Mouse (Mus musculus) retina, embryonic 14.5 days (tissue): ENCODE measurements around the gene Etv3.
"Not testable (repeated sequence)": the region's sequence is repeated elsewhere in the genome, so short reads cannot be mapped to it uniquely, and the experiment has no call there.

Experiments
- DNase-seq: peaks from one replicate; pipeline ENCODE4 v3.0.0-alpha.2; 2015; ENCODE audit warnings: low spot score

Etv3 gene

DNA sequence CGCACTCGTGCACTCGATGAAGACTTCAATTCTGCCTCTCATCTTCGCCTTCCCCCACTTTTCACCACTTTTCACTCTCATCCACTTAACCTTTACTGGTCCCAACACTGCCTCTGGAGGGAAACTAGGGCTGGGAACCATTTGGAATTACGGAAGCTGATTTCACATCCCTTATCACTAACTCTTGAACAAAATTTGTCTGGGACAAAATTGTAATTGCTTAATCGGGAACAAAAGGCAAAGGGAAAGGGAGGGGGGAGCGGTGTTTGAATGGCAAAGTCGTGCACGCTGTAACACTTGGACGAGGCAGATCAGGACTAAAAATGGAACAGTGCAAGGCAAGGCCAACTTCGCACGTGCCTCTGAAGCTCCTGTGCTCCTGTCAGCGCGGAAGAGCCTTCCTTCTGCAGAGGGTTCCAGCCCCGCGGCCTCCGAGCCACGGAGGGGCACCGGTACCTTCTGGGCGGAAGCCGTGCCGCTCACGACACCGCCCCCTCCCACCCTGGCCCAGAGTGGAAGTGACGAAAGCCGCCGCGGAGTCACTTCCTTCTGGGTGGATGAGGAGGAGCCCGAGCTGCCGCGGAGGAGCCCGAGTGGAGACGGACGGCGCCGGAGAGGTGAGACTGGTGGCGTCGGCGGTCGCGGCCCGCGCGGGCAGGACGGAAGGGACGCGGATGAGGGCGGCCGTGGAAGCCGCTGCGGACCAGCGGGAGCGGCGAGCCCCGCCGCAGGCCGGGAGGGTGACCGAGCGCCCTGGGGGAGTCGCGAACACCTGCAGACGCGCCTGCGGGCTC is at the start of gene Etv3:
TSS of gene Etv3 (plus strand) at position 365 of the 794 bp plus-strand sequence.
- peak; percentile 85 for DNase-seq

DNA sequence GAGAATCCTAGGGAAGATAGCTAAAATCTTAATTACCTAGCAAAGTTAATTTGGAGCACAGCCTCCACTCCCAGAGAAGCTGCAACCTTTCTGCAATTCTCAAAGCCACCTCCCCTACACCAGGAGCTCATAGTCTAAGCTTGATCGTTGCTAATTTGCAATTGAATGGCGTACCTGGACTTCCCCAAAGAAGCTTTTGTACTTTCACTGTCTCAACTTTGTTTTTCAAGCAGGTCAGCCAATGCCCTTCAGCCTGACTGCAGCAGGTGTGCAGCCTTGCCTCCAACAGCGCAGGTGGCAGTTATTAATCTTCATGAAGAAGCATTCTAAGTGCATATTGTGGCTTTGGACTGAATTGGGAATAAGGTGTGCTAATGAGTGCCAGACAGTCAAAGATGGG is 47.3 kb upstream of the Etv3 start:
- not testable (repeated sequence) for DNase-seq

DNA sequence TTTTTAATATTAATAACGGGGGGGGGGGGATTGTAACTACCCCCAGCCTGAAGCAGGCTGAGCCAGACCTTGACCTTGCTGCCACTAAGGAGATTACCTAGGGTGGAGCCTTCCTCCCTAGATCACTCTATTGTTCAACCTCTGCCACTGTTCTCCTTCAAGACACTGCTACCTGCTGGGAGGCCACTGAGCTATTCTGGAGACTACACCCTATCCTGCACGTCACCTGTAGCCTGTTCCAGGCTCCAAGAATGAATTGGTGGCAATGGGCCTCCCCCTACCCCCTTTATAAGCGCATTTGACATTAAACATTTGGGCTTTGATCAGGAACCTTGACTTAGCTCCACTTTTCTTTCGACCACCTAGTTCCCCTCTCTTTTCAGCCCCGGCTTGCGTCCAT is 46.6 kb upstream of the Etv3 start:
- DNase-seq: not testable (repeated sequence)

DNA sequence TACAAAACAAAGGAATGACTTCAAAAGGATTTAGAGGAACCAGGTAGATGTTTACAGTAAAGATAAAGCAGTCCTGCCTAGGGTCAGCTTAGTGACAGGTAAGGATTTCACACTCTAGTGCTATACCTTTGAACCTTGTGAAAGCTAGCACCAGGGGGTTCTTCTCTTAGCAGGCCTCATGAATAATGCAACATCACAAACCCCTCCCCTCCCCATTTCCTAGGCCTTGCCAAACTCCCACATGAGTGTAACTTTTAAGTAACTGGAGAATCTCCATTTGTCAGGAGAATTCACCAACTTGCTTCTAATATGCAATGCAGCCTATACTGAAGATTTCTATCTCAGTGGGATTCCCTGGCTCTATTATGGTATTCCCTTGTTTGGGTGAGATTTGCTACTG is 46.0 kb upstream of the Etv3 start:
- DNase-seq: not testable (repeated sequence)

DNA sequence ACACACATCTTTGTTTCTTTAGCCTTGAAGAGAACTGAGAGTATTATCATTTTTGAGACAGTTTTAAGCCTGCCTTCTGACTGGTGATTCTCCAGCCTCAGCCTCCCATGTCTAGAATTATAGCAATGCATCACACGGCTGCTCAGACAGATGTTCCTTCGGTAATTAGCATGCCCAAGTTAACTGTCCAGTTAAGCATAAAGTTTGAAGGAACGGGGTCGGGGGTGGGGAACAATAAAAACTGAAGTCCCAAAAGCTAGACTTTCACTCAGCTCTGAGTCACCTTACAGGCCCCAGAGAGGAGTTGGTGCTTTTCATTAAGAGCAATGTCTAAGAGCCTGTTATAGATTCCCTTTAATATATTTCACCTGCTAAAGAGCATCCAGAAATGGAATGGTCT is 37.8 kb upstream of the Etv3 start:
- peak; percentile 0 for DNase-seq

DNA sequence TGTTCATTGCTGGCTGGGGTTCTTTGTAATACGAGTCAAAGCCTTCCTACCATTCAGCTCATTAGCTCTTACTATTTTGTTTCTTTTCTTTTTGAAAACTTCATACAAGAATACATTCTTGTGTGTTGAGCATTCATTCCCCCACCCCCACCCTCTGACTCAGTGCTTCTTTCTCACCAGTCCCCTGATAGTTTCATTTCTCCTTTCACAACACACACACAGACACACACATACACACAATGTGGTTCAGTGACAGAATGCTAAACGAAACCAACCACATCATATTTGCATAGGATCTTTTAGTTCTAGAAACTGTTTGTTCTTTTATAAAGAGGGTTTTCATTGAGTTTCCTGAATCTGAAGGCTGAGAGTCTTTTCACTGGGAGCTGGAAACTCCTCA is 37.3 kb upstream of the Etv3 start:
- DNase-seq: no peak

DNA sequence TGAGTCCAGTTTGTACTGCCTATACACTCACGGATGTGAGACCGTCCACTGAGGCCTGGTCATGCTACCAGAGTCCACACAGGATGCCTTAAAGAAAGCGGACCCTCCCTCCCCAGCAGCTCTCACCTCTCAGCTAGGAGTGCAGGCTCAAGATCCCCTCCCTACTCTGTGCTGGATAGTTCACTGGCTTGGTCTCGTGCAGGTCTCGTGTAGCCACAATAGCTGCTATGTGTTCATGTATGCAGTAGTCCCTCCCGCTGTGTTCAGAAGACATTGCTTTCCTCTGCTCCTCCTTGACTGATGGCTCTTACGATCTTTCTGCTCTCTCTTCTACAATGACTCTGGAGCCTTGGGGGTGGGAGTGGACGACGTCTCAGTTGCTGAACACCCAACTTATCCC is 26.9 kb upstream of the Etv3 start:
- DNase-seq: peak; percentile 1

DNA sequence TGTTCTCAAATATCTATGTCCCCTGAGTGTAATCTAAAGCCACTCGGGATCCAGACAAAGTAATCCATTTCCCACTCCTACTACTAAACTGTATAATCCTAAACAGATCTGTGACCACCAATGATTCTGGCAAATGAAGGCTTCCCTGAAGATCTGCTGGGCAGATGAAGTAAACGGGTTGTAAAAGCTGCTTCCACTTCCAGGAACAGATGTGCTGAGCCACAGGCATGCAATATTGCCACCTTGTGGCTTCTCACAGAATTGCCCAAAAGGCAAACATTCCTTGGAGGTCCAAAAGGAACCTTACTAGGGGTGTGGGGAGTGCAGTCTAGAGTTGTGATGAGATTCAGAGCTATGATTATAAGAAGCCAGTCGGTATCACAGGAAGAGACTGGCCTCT is 26.1 kb upstream of the Etv3 start:
- peak; percentile 88 for DNase-seq

DNA sequence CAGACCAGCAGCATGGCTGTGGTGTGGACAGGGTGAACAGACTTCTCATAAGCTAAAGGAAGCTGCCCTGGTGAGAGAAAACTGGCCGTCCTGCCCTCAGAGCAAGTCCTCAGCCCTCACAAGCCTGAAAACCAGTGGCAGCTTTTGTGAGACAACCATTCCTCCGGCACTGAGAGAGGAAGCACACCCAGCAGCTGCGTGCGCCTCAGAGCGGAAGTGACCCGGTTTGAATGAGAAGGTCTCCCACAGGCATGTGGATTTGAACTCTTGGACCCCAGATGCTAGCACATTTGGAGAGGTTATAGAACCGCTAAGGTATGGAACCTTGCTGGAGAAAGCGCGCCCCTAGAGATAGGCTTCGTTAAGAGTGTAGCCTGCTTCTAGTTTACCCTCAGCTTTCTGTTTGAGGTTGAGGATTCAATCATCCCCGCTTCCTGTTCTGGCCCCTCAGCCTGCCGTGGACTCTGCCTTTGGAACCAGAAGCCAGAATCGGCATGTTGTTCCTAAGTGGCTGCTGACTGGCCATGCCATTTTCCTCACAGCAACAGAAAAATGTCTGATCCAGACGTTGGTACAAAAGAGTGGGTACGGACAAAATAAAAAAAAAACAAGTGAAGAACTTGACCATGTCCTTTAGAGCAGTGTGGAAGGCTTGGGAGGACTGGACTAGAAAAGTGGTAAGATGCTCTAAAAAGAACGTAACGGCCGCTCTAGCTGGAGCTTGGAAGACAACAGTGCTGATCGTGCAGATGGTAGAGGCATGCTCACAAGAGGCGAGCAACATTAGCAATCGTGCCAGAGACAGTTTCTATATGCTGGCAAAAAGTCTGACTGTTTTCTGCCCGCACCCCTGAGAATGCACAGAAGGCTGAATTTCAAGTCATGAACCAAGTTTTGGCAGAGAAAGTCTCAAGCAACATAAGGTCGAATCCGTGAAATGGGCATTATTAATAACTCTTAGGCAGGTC is 24.8 kb upstream of the Etv3 start:
- peak; percentile 1 for DNase-seq

DNA sequence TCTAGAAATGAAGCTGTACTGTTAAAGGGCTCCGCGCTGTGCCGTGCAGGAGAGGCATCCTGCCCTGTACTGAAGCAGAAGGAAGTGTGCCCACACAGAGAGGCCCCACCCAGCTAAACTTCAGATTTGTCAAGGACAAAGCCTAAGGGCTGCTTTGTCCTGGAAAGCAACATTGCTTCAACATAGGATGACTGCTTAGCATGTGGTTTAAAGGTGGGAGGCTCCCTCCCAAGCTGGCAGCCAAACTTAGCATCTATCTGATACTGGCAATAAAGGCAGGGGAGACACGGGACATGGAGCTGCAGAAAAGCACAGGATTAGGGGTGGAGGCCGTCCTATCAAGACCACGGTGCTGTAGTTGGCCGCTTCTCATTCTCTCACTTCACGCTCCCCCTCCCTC is 24.1 kb upstream of the Etv3 start:
- DNase-seq: no peak

DNA sequence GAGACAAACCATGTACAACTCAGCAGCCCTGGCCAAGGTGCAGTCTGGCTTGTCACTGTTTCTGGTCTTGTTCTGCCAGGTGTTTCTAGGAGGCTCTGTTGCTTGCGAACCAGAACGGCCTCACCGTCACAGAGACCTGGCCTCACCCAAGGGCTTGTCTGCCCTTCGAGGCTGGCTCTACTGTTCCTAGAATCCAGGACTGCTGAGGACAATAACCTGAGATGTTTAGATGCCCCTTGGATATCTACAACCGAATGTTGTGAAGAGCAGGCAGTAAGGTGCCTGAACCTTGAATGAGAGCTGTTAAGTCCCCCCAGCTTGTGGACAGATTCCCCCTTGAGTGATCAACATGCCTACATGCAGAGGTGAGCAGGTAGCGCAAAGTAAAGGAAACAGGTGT is 22.4 kb upstream of the Etv3 start:
- DNase-seq: peak; percentile 0

DNA sequence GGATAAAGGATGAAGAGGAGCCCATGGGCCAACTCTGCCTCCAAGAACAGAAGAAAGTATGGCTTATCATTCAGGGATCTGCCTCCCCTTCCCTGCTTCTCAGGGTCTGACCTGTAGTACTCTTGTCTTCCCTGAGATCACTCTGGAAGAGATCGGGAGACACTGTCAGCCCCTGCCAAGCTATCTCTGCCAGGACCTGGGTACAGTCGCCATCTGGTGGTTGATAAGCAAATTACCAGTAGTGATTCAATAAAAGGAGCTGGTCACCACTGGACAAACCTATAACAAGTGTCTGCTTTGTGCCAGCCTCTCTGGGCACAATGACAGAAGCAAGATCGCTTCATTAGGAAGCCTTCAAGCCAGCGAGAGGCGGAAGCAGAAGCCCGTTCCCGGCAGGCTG is 20.9 kb upstream of the Etv3 start:
- peak; percentile 83 for DNase-seq

DNA sequence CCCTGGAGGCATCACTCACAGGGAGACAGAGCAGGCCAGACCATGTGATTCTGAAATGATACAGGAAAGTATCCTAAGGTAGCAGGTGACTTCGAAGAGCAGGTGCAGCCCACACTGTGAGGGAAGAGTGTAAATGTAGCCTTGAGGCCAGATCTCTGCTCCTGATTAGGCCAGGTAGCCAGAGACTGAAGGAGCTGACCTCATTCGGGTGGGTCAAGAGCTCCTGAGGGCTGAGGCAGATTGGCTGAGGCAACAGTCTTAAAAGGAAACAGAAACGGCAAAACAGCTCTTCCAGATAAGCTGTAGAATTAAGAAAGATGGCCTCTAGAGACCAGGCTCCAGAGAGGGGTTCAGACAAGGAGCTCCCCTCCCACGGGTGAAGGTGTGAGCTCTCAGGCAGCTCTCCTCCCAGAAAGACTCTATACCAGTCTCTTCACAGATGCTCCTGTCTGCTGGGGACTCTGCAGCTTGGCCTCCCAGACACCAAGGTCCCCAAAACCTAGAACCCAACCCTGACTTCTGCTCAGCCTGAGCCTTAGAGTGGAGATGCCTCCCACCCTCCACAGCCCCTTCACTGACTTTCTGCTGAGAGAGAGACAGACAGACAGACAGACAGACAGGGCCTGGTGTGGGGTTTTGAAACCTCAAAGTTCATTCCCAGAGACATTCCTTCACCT is 20.3 kb upstream of the Etv3 start:
- DNase-seq: no peak

DNA sequence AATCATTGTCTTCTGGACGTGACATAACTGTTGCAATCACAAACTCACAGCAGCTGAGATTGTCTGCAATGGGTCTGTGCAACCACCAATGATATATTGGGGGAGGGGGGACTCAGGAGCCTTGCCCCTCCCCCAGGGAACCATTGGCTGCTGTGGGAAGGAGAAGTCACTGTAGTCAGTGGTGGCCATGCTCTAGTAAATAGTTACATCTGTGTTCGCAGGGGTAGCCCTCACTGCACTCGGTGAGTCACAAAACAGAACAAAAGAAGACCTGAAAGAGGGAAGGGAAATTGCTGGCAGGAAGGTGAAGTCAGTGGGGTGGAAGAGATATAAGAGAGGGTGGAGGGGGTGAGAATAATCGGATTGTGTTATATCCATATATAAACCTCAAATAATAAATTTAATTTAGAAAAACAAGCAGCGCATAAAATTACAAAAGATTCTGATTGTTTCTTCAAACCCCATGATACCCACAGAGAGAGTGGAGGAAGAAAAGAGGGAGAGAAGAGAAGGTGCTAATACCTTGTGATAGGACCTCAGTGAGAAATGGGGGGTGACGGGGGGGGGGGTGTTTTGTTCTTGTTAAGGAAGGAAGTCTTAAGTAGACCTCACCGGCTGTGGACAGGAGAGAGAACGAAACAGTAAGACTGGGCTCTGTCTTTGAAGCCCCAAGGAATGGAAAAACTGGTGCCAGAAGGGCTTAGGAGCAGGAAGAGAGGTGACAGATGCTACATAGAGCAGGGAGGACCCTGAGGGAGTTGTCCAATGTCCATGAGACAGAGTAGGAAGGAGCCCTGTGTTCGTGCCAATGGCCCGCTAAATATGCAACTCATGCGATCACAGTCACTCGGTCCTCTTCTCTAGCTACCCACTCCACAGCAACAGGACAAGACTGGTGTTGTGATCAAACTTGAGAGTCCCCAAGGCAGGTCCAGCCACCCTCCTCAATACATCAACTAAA is 18.5 kb upstream of the Etv3 start:
- no peak for DNase-seq

DNA sequence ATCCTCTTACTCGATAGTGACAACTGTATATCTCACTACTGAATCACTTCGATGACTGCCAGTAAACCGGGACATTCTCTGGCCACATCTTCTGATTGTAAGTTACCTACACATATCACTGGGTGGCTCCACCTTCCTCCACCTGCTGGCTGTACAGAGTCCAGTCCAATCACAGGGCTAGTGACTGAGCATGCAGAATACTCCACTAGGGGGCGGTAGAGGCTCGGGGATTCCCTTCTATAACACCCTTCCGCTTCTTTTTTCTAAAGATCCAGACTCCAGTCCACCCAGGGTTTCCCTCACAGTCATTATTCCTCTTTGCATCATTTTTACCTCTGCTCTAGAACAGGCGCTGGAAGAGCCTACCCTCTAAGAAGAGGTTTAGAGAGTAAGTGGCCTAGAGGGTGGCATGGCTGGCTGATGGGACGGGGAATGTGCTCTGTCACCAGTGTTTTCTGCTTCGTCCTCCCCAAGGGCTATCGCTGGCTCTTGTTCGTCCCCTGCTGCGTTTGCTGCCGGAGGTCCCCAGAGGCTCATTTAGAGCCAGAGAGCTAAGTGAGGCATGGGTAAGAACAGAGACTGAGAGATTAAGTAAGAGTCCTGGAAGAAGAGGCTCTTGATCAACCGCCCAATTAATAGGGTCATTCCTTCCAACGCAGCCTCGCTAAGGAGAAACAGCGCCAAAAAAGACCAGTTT is 16.9 kb upstream of the Etv3 start:
- DNase-seq: peak; percentile 96

DNA sequence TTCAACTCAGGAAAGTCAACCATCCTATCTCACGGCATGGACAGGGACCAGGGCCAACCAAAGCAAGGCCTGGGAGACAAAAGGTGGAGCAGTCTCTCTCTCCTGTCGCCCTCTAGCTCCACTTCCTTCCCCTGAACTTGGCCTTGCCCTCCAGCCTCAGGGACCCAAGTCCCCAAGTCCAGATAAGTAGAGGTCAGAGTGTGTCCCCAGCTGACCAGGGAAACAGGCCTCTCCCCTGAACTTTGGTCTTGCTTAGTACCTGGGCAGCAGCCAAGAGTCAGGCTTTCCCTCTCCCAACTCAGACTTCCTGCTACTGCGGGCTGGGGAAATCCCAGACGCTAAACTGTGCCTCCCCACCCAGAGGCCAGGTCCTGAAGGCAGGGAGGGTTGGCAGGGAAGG is 16.1 kb upstream of the Etv3 start:
- DNase-seq: no peak

DNA sequence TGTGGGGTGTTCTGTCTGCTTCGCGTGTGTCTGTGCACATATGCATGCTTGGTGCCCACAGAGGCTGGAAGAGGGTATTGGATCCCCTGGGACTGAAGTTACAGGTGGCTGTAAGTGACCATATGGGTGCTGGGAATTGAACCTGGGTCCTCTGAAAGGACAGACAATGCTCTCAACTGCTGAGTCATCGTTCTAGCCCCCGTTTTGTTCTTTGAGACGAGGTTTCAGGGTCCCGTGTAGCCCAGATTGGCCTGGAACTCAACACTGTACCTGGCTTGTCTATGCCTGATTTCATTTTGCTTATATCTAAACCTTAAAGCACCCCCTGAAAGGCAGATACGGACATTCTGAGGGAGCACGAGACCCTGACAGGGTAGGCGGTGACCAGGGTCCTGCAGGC is 14.4 kb upstream of the Etv3 start:
- DNase-seq: no peak

DNA sequence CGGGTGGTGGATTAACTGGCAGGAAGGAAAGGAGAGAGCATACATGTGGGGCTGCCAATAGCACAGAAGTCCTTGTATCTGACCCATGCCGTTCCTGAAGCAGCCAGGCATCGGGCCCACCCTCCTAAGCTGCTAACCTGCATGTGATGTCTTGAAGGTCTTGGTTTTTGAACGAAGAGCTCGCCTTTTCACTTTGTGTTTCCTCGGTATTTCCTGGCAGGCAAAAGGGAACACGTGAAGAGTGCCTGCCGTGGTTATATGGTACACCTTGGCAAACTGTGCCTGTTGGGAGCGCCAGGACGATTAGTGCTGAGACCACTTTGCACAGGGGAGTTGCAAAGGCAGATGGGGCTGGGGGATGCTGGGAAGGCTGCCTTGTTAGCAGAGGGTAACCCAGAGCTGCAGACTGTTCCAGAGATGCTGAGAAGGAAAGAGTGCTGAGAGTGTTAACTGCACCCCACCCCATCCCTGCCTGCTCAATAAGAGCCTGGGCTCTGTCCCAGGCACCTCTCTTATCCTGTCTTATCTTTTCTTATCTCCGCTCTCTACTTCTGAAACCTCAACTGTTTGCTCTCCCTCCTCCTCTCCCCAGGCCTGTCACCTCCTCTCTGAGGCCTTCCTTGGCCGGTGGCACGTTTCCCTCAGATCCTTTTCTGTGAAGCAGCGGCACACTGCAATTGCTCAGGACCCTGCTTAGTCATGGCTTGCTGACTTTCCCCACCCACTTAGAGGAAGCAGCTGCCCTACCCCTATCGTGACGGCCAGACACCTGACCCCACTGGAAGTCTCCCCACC is 13.0 kb upstream of the Etv3 start:
- DNase-seq: no peak

DNA sequence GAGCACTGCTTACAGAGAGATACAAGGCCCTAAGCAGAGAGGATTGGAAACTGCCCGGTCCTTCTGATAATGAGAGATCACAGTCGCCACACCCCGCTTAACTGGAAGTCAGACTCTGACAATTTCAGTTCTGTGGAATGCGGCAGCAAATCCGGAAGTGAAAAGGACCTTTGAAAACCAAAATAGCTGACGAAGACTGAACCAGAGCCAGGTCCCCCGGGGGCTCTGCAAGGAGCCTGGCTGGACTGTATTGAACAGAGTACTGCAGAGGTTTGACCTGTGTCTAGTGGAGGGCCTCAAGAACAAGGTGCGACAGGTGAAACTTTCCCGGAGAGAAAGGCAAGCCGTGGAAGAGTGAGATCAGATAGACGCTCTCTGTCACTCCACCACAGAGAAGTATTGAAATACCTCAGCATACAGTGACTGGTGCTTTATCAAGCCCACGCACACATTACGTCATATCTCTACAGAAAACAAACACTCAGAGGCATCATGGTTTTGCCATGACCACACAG is 9.6 kb upstream of the Etv3 start:
- no peak for DNase-seq

DNA sequence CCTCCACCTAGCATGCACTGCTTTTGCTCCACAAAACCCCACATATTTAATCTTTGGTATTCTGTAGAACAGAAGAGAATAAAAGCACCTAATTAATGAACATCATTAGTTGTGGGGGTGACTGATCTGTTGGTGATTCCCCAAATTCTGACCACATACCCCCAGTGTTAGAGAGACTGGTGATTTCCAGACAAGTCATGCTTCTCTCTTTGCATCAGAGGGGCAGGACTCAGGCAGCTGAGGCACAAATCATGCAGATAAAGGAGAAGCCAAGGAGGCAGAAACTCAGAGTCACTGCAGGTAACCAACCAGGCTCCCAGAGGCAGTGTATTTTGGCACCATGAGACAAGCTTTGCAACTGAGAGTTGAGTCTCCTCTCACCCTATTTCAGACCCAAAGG is 6.8 kb upstream of the Etv3 start:
- no peak for DNase-seq
